Mouse (Mus musculus): ENCODE measurements around the gene Eef1akmt3.
A peak's percentile ranks its signal among the peaks of the same experiment; 100 is the strongest.
"Not testable (repeated sequence)": the region's sequence is repeated elsewhere in the genome, so short reads cannot be mapped to it uniquely, and the experiment has no call there.

The Eef1akmt3 gene

DNA sequence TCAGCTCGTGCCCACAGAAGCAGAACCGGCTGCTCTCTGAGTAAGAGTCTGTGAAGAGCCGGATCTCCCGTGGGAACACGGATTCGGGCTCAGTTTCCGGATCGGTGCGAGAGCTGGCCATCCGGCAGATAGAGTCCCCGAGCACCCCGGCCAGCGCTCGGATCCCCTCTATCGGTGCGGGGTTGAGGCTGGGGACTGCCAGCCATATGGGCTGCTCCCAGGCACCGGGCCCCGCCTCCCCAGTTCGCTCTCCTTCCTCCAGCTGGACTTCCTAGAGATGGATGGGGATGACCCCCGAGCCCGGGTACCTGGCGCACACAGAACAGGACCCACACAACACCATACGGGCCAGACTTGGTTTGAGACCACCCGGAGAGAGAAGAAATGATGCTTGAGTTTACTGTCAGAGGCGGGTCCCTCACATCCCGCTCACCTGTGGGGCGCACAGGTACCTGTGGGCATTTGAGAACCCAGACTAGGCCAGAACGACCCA, at the start of gene Eef1akmt3, which contains the start of gene Mettl1:
Gene Eef1akmt3, minus strand, starts transcription at position 240 of the 493 bp plus-strand sequence.
Gene Mettl1, plus strand, starts transcription at position 141 of the 493 bp plus-strand sequence.
- peak; percentile 60 to 69 for DNase-seq

DNA sequence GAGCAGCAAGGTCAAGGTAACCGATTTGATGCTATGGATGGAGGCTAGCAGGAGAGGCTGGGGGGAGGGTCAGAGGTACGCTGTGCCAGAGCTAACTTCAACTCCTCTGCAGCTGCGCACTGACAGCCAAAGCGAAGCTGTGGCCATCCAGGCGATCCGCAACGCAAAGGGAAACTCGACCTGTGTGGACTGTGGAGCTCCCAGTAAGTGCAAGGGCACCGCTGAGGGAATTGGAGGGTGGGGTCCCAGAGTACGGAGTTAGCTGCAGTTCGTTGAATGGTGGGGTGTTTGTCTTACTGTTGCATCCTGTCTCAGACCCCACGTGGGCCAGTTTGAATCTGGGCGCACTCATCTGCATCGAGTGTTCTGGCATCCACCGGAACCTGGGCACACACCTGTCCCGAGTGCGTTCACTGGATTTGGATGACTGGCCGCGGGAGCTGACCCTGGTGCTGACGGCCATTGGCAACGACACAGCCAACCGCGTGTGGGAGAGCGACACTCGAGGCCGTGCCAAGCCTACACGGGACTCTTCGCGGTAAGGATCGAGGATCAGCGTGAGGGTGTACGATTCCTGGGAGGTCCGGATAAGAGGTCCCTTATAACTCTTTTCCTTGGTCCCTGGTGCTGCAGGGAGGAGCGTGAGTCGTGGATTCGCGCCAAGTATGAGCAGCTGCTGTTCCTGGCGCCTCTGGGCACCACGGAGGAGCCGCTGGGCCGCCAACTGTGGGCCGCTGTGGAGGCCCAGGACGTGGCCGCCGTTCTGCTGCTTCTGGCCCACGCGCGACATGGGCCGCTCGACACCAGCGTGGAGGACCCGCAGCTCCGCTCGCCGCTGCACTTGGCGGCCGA, 49.5 kb upstream of the Eef1akmt3 start:
- peak; percentile 54 to 63 for DNase-seq

- DNase-seq: no peak
These were observed 44.3 kb upstream of the Eef1akmt3 start for GRCm38 (mm10) chr10:127085633-127086032.

DNA sequence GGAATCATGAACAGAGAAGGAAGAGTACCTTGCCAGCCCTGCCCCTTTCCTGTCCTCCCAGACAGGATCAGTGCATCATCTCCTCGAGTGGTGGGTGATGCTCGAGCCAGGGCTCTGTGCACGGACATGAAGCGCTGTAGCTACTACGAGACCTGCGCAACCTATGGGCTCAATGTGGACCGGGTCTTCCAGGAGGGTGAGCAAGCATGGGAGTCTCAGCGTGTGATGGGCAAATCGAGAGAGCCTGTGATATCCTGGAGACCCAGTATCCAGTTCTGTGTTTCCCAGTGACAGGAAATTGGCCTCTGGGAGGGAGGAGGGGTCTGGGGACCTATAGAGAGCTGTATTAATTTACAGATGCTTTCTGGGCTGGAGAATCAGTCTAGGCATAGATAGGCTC, 43.7 kb upstream of the Eef1akmt3 start:
- DNase-seq: no peak

GRCm38 (mm10) chr10:127083915-127084306, 42.6 kb upstream of the Eef1akmt3 start:
- peak in 1 of 2 experiments; percentile 66 for DNase-seq

GRCm38 (mm10) chr10:127083292-127083914, 42.1 kb upstream of the Eef1akmt3 start:
- peak in 1 of 2 experiments; percentile 26 for DNase-seq

DNA sequence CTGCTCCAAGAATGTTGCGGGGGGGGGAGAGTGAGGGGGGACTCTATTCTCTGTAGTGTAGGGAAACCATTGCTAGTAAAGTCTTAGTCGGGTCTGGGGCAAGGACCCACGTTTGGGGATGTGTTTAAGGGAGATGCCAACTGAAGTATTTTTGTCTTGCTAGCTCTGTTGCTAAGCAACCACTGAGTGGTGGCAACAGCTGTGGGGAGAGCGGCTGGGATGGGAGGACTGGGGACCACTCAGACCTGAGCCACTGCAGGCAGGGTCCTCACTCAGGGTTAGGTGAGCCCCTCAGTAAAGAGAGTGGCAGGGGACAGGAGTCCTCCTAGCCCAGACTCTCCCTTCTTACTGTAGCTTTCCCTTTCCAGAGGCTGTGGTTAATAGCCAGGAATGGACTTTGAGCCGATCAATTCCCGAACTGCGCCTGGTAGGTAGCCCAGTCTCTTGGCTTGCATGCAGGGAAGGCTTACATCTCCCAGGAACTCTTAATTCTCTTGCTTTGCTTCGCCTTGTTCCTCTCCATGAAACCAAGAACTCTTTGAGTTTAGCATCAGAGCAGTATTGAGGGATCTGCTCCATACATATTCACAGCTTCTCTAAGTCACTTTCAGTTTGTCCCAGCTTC, 40.8 kb upstream of the Eef1akmt3 start:
- DNase-seq: peak in 1 of 2 experiments; percentile 24

DNA sequence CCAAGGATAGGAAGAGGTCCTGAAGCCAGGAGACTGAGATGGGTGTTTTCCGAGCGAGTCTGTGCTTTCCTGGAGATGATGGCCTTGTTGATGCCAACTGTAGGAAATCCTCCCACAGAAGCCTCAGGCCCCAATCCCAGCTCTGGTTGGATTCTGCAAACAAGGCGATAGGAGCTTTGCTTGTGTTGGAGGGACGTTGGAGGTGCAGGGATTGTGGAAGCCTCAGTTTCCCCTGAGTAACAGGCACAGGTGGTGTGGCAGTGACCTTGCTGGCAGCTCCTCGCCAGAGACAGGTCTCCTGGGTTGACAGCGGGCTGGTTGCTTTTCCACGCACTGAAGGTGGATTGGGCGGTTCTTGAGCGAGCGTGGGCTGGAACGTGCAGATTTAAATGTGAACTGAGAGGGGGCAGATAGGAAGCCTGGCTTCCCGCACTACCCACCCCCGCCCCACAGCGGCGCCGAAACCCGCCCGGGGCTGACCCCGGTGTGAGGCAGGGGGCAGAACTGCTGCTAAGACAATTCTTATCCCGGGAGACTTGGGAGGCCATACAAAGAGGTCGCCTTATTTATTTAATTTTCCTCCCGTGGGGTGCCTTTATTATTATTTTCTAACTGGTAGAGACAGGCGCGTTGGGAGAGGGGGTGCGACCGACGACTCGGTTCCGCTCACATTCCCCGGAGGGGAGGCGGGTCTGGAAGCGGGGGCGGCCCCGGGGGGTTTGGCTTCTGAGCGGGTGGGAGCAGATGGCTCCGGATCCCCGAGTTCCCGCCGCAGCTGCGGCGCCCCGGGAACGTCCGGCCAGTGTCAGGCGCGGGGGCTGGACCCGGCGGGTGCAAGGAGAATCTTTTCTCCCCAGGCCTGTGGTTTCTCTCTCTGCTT, 39.8 kb upstream of the Eef1akmt3 start:
- DNase-seq: peak; percentile 65 to 70

DNA sequence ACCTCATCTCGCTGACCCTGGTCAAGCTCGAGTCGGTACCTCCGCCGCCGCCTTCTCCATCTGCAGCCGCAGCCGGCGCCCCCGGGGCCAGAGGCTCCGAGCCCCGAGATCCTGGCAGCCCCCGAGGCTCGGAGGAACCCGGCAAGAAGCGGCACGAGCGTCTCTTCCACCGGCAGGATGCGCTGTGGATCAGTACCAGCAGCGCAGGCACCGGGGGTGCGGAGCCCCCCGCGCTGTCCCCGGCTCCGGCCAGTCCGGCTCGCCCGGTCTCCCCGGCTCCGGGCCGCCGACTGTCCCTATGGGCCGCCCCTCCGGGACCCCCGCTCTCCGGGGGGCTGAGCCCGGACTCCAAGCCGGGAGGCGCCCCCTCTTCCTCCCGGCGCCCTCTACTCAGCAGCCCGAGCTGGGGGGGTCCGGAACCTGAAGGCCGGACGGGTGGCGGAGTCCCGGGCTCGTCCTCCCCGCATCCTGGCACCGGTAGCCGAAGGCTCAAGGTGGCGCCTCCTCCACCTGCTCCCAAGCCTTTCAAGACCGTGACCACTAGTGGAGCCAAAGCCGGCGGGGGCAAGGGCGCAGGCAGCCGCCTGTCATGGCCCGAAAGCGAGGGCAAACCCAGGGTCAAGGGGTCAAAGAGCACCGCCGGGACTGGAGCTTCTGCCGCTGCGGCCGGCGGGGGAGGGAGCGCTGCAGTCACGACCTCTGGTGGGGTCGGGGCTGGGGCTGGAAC, 38.5 kb upstream of the Eef1akmt3 start:
- DNase-seq: peak; percentile 76 to 80

DNA sequence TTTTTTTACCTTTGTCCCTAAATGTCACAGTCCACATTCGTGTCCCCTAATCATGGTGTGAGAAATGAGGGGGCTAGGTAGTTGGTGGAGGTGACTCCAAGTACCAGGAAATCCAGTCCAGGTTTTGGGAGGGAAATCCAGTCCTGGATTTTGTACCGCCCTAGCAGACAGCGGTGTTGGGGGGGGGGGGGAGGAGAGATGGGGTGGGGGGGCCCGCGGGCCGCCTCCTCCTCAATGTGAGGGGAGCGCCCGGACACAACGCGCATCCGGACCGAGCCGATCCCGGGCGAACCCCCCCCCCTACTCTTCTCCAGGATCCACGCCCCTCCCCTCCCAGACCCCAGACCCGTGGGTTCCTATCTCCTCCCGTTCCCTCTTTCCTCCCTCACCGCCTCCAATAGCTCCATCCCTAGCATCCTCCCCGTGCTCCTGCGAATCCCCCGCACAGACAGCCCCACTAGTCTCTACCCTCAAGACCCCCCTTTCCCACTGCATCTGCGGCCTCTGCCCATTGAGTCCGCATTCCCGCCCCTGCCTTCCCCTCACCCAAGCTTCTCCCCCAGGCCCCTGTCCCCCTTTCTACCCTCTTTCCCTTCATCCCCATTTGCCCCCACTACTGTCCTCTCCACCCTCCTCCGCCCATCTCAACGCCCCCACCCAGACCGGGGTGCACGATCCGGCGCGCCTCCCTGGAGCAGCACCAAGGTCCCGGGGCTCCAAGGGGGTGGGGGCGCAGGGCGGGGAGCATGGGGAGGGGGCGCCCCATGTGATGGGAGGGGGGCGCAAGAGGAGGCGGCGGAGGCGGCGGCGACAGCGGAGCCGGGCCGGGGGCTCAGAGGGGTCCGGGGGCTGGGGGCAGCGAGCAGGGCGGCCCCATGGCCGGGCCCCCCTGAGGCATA, 37.6 kb upstream of the Eef1akmt3 start:
- DNase-seq: peak; percentile 87 to 88

- DNase-seq: peak in 1 of 2 experiments; percentile 47
These were observed 36.8 kb upstream of the Eef1akmt3 start for GRCm38 (mm10) chr10:127078001-127078676.

DNA sequence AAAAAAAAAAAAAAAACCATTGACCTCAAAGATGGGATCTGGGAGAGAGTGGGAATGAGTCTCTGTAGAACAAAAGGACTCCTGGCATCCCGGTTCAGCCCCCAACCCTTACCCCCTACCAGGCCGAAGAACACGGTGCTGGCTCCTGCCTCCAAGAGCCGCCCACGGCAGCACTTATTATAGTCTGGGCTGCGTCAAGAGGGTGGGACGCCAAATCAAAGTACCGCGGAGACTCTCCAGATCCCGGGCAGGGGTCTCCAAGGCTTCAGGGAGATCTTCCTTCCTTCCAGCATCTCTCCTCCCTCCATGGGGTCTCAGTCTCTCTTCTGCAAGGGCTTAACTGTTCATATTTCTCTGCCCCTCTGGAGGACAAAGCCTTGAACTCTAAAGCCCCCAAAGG, 36.2 kb upstream of the Eef1akmt3 start:
- peak in 1 of 2 experiments; percentile 26 for DNase-seq

GRCm38 (mm10) chr10:127076082-127076481, 34.8 kb upstream of the Eef1akmt3 start:
- DNase-seq: no peak

DNA sequence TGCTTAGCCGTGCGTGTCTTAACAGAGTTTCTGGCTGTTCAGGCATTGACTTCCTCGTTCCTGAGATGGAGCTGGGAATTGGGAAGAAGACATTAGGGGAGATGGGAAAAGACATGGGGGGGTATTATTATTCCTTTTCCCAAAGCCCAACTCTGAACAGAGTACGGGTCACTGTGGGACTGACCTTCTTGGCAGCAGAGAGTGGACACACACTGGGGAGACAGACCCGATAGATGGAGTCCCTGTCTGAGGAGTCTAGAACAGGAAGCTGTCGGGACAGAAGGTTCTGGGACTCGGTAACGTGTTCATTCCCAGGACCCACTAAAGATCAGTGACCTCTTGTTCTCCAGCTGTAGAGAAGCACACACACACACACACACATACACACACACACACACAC, 34.3 kb upstream of the Eef1akmt3 start:
- DNase-seq: no peak

- no peak for DNase-seq
These were observed 33.8 kb upstream of the Eef1akmt3 start, which contains the start of gene Agap2 for GRCm38 (mm10) chr10:127075080-127075479. Gene Agap2, plus strand, starts transcription at chr10:127075284.

GRCm38 (mm10) chr10:127073981-127074380, 32.7 kb upstream of the Eef1akmt3 start:
- no peak for DNase-seq

- DNase-seq: not testable (repeated sequence)
These were observed 31.7 kb upstream of the Eef1akmt3 start for GRCm38 (mm10) chr10:127072969-127073368.

DNA sequence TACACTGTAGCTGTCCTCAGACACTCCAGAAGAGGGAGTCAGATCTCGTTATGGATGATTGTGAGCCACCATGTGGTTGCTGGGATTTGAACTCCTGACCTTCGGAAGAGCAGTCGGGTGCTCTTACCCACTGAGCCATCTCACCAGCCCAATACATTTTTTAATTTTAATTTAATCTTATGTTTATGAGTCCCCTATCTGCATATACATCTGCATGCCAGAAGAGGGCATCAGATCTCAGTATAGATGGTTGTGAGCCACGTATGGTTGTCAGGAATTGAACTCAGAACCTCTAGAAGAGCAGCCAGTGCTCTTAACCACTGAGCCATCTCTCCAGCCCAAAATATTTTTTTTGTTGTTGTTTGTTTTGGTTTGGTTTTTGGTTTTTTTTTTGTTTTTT, 31.0 kb upstream of the Eef1akmt3 start:
- DNase-seq: not testable (repeated sequence)

GRCm38 (mm10) chr10:127071203-127071602, 29.9 kb upstream of the Eef1akmt3 start:
- no peak for DNase-seq

Data from cerebellum, postnatal 14 days (tissue).